Mouse (Mus musculus) hindbrain, embryonic 15.5 days (tissue): ENCODE measurements at regions not wholly inside any gene's neighbourhood (a gene's known extent, or its start where the extent isn't known, plus 50 kb on each side); places are given as distances from the start of the nearest gene placed in this dataset.
"Not testable (repeated sequence)": the region's sequence is repeated elsewhere in the genome, so short reads cannot be mapped to it uniquely, and the experiment has no call there.

Experiments used
- ATAC-seq: fragments of 200-750 bp; cut with Nextera tagmentation; 2 replicates; pipeline ENCODE4 v1.8.0; 2017; ENCODE audit warnings: low read depth, moderate number of reproducible peaks, moderate TSS enrichment; ENCODE audit not compliant: low FRiP score
- H3K27ac ChIP-seq: fragments of 300-500 bp; sonication (generic); replicated peaks from 2 replicates; pipeline ENCODE4 v1.5.1; 2015; ENCODE audit warnings: mild to moderate bottlenecking, inconsistent platforms
- H3K27me3 ChIP-seq: fragments of 300-500 bp; sonication (generic); 2 replicates; pipeline ENCODE4 v1.6.1; 2015; ENCODE audit warnings: control low read depth, inconsistent platforms
- H3K36me3 ChIP-seq: fragments of 300-500 bp; sonication (generic); 2 replicates; pipeline ENCODE4 v1.6.1; 2015; ENCODE audit warnings: control low read depth, inconsistent platforms
- H3K4me1 ChIP-seq: fragments of 300-500 bp; sonication (generic); replicated peaks from 2 replicates; pipeline ENCODE4 v1.6.1; 2015; ENCODE audit warnings: control low read depth, inconsistent platforms
- H3K4me2 ChIP-seq: fragments of 300-500 bp; sonication (generic); 2 replicates; pipeline ENCODE4 v1.6.1; 2015; ENCODE audit warnings: moderate library complexity, mild to moderate bottlenecking, inconsistent platforms
- H3K4me3 ChIP-seq: fragments of 300-500 bp; sonication (generic); 2 replicates; pipeline ENCODE4 v1.5.1; 2015; ENCODE audit warnings: mild to moderate bottlenecking, inconsistent platforms
- H3K9ac ChIP-seq: fragments of 300-500 bp; sonication (generic); 2 replicates; pipeline ENCODE4 v1.6.1; 2015; ENCODE audit warnings: inconsistent platforms
- H3K9me3 ChIP-seq: fragments of 300-500 bp; sonication (generic); 2 replicates; pipeline ENCODE4 v1.6.1; 2016; ENCODE audit warnings: control low read depth, inconsistent platforms
- WGBS: fragments of 180-500 bp; shearing (Covaris S2); methylation state at CpG from one replicate; pipeline ENCODE4 v1.1.7; 2015; 5-methylcytosine and 5-hydroxymethylcytosine counted together

DNA sequence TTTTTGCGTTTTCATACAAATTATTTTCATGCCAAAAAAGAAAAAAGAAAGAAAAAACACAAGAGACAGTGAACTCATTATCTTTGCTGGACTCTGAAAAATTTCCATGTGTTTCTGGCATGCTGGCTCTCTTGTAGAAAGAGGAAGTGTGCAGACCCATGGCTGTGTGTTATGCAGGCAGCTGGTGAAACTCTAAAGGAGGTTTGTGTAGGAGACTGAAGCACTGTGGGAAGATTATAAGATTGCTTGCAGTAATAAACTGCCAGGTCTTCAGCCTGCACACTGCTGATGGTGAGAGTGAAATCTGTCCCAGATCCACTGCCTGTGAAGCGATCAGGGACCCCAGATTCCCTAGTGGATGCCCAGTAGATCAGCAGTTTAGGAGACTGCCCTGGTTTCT, 477.4 kb downstream of the Rpia start:
- H3K4me1 ChIP-seq, H3K36me3 ChIP-seq, H3K9me3 ChIP-seq, H3K27me3 ChIP-seq, H3K4me2 ChIP-seq, H3K4me3 ChIP-seq, H3K27ac ChIP-seq, H3K9ac ChIP-seq, ATAC-seq: not testable (repeated sequence)
- 85% methylated on average over 2 of the region's 2 CpGs for WGBS

DNA sequence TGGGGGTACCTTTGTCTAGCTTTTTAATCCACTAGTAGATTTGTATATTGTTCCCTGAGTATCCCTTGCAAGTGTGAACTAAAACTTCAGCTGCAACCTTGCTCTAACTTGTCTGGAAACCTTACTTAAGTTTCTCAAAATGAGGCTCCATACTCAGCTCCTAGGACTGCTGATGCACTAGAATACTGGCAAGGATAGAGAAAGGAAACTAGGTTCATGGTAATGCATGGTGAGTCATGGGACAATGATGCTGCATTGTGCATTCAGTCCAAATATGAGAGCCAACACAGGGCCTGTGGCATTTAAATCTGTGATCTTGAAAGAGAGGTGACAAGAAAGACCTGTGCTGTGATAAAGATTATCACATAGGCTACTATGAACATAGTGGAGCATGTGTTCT, 490.9 kb downstream of the Rpia start:
- not testable (repeated sequence) for H3K9ac ChIP-seq, H3K4me3 ChIP-seq, ATAC-seq, H3K9me3 ChIP-seq, H3K4me1 ChIP-seq, H3K27me3 ChIP-seq, H3K27ac ChIP-seq, H3K36me3 ChIP-seq, H3K4me2 ChIP-seq

DNA sequence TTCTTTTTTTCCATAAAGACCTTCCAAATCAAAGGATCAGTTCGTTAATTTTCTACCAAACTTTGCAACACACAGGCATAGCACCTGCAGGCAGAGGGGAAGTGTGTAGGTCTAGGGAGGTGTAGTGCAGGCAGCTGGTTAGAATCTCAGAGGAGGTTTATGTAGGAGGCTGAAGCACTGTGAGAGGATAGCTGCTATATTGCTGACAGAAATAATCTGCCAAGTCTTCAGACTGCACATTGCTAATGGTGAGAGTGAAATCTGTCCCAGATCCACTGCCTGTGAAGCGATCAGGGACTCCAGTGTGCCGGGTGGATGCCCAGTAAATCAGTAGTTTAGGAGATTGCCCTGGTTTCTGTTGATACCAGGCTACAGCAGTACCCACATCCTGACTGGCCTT, 531.8 kb downstream of the Rpia start:
- not testable (repeated sequence) for H3K9ac ChIP-seq, H3K4me2 ChIP-seq, H3K4me3 ChIP-seq, H3K27me3 ChIP-seq, H3K36me3 ChIP-seq, H3K4me1 ChIP-seq, H3K9me3 ChIP-seq, ATAC-seq, H3K27ac ChIP-seq
- WGBS = 81% methylated on average over 3 of the region's 3 CpGs

DNA sequence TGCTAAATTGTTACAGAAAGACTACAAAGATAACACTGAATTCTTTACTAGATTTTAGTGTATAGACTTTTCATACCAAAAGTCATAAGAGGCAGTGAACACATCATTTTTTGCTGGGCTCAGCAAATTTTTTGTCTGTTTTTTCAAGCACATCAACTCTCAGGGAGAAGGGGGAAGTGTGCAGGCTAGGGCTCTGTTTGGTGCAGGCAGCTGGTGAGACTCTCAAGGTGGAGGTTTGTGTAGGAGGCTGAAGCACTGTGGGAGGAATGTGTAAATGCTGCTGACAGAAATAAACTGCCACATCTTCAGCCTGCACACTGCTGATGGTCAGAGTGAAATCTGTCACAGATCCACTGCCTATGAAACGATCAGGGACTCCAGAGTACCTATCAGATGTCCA, 551.9 kb downstream of the Rpia start:
- not testable (repeated sequence) for H3K4me3 ChIP-seq, H3K4me1 ChIP-seq, H3K9me3 ChIP-seq, H3K27ac ChIP-seq, H3K27me3 ChIP-seq, H3K4me2 ChIP-seq, H3K9ac ChIP-seq, H3K36me3 ChIP-seq, ATAC-seq
- WGBS = no CpG with 5 or more reads among the region's 1 CpGs

DNA sequence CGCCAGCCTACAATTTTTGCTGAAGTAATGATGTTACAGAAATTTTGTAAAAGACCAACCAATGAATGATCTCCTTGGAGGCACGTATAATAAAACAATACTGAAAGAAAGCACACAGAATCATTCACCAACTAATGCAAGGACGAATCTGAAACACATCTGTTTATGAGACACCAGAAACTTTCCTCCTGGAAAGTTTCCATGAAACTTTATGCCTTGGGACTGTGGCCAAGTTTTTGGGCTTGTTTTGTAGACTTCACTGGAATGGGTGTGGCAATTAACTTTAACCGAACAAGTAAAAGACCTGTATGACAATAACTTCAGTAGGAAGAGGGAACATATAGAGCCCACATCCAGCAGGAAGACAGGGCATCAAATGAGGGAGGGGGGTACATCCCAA, 564.9 kb downstream of the Rpia start:
- Histone ChIP-seq H3K4me3 (no peak overlapping the region), H3K27me3 (no peaks in the 10 kb centered on the region), H3K4me2 (no peak overlapping the region), H3K36me3 (no peaks in the 10 kb centered on the region), H3K4me1 (no peaks in the 10 kb centered on the region), H3K27ac (no peak overlapping the region), H3K9me3 (no peaks in the 10 kb centered on the region), H3K9ac (no peak overlapping the region)
- 83% methylated on average over 4 of the region's 4 CpGs for WGBS
- ATAC-seq = no peak

DNA sequence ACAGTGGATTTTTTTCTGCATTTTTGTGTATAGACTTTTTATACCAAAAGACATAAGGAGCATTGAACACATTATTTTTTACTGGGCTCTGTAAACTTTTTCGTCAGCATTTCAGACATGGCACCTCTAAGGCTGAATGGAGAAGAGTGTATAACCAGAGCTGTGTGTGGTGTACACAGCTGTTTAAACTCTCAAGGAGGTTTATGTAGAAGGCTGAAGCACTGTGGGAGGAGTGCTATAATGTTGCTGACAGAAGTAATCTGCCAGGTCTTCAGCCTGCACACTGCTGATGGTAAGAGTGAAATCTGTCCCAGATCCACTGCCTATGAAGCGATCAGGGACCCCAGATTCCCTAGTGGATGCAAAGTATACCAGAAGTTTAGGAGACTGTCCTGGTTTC, 575.4 kb downstream of the Rpia start:
- not testable (repeated sequence) for H3K4me1 ChIP-seq, H3K27ac ChIP-seq, H3K36me3 ChIP-seq, H3K9me3 ChIP-seq, ATAC-seq, H3K9ac ChIP-seq, H3K4me2 ChIP-seq, H3K27me3 ChIP-seq, H3K4me3 ChIP-seq
- WGBS = 85% methylated on average over 2 of the region's 2 CpGs

DNA sequence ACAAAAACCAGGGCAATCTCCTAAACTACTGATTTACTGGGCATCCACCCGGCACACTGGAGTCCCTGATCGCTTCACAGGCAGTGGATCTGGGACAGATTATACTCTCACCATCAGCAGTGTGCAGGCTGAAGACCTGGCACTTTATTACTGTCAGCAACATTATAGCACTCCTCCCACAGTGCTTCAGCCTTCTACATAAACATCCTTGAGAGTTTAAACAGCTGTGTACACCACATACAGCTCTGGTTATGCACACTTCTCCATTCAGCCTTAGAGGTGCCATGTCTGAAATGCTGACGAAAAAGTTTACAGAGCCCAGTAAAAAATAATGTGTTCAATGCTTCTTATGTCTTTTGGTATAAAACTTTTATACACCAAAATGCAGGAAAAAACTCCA, 576.3 kb downstream of the Rpia start:
- H3K4me2 ChIP-seq, H3K4me3 ChIP-seq, H3K4me1 ChIP-seq, H3K9ac ChIP-seq, ATAC-seq, H3K27ac ChIP-seq, H3K27me3 ChIP-seq, H3K36me3 ChIP-seq, H3K9me3 ChIP-seq: not testable (repeated sequence)
- WGBS = 83% methylated on average over 3 of the region's 3 CpGs
